Mouse (Mus musculus): ENCODE measurements around the gene Dpy30.

The Dpy30 gene

DNA sequence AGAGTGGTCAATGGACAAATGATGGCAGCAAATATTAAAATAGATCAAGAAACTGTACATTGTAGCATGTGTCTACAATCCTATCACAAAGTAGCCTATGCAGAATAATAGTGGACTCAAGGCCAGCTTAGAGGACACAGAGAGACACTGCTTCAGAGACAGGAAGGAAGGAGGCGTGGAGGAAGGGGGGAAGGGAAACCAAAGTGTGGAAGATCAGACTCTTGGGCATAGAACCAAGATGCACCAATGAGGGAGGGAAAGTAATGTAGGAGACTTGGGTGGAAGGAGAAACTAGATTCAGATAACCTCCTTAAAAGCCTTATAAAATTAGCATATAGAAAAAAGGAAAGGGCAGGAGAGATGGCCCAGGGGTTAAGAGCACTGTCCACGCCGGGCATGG lies 61.3 kb downstream of the Dpy30 start:
- no peak for DNase-seq
